Mouse (Mus musculus): Measurements from ENCODE around the gene 1700037H04Rik.

The 1700037H04Rik gene

GRCm38 (mm10) chr2:131147043-131147365 is 12.9 kb downstream of the 1700037H04Rik start:
- DNase-seq (ENCODE audit: low spot score in 2 of 2), result no peak

- DNase-seq (ENCODE audit: low spot score in 2 of 2), result peak in 1 of 2 experiments; percentile 12
These were observed 13.5 kb downstream of the 1700037H04Rik start for GRCm38 (mm10) chr2:131146193-131147042.

DNA sequence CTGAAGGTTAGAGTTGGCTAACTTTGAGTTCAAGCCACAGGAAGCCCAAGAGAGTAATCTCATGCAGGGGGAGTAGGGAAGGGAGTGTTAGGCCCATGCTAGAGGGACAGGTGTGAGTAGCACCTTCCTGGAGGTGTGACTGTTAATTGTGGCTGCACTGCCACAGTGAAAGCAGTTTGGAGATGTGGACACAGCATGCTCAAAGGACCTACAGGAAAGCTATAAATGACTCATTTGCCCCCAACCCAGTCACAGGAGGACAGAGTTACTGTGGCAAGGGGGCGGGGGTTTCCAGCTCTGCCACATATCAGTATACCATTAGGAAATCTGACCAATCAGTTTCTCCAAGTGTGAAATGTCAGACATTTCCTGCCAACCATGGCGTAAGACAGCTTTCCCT is 14.3 kb downstream of the 1700037H04Rik start:
- DNase-seq (ENCODE audit: low spot score in 2 of 2), result no peak

- DNase-seq (ENCODE audit: low spot score in 2 of 2), result no peak
These were observed 14.8 kb downstream of the 1700037H04Rik start for GRCm38 (mm10) chr2:131145121-131145520.

DNA sequence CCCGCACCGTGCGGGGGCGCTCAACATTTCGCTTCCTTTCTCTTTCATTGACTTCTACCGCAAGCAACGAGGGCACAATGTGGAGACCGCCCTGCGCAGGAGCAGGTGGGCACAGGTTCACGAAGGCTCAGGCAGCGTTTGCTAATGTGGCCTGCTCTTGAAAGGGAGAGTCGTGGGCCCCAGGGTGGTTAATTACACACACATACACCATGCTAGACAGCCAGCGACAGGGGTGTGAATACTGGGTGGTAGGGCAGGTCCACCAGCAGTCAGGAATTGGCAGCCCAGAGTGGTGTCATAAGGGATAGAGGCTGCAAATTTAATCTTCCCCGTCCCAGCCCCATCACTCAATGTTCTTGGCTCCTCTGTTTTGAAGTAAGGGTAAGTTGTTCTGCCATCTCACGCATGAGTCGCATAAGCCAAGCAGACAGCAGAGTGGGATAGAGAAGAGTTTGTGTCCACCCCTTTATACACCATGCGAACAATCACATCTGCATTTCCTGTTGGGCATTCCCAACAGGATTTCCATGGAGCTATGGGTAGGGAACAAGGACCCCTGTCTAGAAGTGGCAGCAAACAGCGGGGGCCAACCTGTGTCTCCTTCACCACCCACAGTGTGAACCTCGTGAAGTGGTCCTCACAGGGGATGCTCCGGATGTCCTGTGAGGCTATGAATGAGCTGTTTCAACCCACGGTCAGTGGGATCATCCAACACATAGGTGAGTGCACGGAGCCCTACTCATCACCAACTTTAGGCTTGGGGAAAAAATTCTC is 16.7 kb downstream of the 1700037H04Rik start:
- DNase-seq (ENCODE audit: low spot score in 2 of 2), result no peak

GRCm38 (mm10) chr2:131142592-131142991 is 17.3 kb downstream of the 1700037H04Rik start:
- DNase-seq (ENCODE audit: low spot score in 2 of 2), result peak; percentile 40 to 42

- DNase-seq (ENCODE audit: low spot score in 2 of 2), result no peak
These were observed 18.4 kb downstream of the 1700037H04Rik start for GRCm38 (mm10) chr2:131141336-131141986.

- DNase-seq (ENCODE audit: low spot score in 2 of 2), result no peak
These were observed 19.4 kb downstream of the 1700037H04Rik start for GRCm38 (mm10) chr2:131140533-131140905.

GRCm38 (mm10) chr2:131139886-131140532 is 19.9 kb downstream of the 1700037H04Rik start:
- no peak for DNase-seq (ENCODE audit: low spot score in 2 of 2)

DNA sequence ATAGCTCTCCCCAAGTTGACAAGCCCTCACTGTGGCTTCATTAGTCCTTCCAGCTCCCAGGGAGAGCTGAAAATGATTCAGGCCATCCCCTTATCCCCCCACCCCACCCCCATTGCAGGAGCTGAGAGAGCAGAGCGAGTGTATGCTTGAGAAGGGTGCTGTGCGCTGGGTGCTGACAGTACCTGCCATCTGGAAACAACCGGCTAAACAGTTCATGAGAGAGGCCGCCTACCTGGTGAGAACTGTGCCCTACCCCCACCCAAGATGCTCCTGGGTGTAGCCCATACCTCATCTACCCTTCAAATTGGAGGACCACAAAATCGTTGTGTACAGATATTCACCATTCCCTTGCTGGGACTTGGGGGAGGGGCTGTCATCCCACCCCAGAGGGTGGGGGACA is 20.6 kb downstream of the 1700037H04Rik start:
- no peak for DNase-seq (ENCODE audit: low spot score in 2 of 2)

DNA sequence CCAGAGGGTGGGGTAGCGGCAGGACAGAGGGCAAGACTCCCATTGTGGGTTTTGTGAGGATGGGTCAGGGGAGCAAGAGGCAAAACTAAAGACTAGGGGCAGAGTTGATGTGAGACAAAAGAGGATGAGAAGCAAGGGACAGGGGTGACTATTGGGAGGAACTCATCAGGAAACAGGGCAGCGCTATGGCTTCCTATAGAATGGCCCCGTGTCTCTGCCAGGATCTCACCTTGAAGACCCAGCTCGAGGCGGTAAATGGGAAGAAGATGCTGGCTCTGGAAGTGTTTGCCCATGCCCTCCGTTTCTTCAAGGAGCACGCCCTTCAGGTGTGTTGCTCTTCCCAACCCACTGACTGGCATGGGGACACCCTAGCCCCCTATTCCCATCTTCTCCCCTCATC is 21.1 kb downstream of the 1700037H04Rik start:
- DNase-seq (ENCODE audit: low spot score in 2 of 2), result no peak

DNA sequence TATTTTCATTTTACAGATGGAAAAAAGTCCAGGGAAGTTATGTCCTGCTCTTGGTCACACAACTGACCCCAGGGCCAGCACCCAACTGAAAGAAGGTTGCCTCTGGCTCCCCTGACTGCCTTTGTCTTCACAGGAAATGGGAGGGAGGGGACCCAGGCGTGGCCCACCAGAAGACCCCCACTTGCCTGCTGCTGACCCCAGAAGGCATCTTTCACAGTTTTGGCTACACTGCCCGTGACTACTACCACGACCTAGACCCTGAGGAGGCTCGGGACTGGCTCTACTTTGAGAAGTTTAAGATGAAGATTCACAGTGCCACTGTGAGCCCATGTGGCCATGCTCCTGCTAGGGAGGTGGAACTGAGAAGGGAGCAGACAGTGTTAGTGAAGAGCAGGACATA is 21.6 kb downstream of the 1700037H04Rik start:
- DNase-seq (ENCODE audit: low spot score in 2 of 2), result no peak

GRCm38 (mm10) chr2:131135521-131136139 is 24.3 kb downstream of the 1700037H04Rik start:
- DNase-seq (ENCODE audit: low spot score in 2 of 2), result no peak

DNA sequence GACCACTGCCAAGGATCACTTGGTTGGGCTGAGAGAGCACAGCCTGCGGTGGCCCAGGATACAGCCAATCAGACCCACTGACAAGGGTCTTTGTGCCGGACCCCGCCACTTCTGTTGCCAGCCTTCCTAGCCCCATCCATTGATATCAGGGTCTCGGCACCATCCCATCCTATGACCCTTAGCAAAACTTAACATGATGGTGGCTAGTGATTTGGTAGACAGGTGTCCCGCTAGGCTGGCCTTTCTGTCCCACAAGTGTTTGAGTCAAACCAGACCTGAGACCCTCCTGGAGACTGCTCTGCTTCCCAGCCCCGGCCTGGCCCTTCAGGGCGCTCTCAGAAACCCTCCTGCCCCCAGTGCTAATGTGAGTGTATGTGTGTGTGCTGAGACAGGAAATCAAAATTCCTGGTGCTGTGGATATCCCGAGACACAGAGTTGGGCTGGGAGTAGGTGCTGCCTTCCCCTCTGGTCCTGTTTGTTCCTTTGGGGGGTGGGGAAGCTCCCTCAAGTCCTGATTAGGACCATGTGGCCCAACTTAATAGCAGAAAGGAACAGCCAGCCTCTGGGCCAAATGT is 25.0 kb downstream of the 1700037H04Rik start:
- DNase-seq (ENCODE audit: low spot score in 2 of 2), result no peak

DNA sequence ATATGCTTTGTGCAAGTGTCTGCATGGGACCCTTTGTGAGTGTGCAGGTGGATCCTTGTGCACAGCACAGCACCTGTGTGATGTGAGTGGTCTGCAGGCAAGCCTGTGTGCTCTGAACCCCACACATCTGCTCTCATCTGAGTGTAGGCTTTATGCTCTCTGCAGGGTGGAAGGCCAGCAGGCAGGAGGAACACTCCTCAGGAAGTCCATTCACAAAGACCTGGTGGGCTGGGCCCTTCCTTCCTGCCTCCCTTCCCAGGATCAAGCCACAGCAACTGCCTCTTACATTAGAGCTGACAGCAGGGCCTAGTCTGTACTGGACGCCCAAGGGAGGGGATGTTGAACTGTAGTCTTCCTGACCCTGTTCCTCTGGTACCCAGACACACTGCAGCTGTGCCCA is 25.5 kb downstream of the 1700037H04Rik start:
- DNase-seq (ENCODE audit: low spot score in 2 of 2), result no peak

GRCm38 (mm10) chr2:131132930-131133547 is 26.8 kb downstream of the 1700037H04Rik start, which contains the start of gene Gm11037:
Gene Gm11037 (plus strand): TSS chr2:131133497.
- no peak for DNase-seq (ENCODE audit: low spot score in 2 of 2)

DNA sequence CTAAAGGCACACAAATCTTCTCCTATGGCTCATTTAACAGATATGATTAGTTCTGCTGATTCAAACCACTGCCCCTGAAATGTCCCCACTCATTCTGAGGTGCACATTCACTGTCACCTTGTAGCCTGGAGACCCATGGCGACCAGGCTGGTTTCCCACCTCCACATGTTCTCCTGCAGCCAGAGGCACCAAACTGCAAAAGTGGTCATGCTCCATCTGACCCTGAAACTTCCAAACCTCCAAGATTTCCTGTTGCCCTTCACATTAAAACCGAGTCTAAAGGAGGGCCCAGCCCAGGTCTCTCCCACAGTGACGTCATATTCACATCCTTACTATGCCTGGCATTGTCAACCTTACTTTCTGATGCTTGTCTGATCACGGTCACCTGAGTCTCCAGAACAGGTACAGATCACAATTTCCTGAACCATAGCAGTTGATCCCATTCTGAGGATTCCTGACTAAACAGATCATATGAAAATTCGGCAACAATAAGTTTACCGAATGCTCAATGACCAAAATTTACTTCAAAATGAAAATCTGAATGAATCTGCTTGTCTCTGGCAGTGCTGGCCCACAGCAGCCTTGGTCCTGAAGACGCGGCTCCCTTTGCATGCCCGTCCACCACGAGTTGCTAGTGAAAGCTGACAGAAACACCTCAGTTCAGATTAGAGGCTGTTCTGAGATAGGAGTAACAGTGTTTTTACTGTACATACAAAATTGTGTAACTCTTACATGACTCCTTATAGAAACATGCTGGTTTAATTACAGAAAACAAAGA is 27.6 kb downstream of the 1700037H04Rik start:
- DNase-seq (ENCODE audit: low spot score in 2 of 2), result no peak

DNA sequence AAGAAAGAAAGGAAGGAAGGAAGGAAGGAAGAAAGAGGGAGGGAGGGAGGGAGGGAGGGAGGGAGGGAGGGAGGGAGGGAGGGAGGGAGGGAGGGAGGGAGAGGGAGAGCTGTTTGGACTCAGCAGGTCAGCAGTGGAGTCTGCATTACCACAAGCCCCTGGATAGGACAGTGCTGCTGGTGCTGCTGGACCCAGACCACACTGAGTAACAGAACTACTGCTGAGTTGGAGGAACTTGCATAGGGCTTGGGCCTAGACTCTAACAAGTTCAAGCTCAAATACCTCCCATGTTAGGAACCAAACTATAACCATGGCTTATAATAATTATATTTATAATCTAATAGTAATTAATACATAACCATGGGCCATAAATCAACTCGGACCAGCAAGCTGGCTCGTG is 29.0 kb downstream of the 1700037H04Rik start:
- no peak for DNase-seq (ENCODE audit: low spot score in 2 of 2)

DNA sequence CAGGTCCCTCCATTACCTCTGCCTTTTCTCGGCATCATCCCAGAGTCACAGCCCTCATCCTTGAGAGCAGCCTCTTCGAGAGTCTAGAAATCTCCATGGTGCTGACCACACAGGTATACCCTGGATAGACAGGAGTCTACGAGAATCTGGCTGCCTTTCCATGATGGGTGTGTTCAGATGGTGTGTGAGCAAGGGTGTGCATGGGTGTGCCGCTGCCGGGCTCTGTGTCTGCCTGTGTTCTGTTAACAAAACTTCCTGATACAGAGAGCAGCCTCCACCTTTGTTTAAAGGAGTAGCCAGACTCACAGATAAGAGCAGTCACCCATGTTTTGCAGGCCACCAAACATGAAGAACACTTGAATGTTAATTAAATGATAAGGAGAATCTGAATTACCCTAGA is 30.0 kb downstream of the 1700037H04Rik start:
- no peak for DNase-seq (ENCODE audit: low spot score in 2 of 2)

- no peak for DNase-seq (ENCODE audit: low spot score in 2 of 2)
These were observed 31.2 kb downstream of the 1700037H04Rik start for GRCm38 (mm10) chr2:131128636-131129157.

Measured in frontal cortex, postnatal 36 days (tissue).